Mouse (Mus musculus) G1E-ER4 (cell line): ENCODE results near the gene 2310002L09Rik. TPM values are rescaled to one million over a fixed set of nuclear protein-coding genes. Genes with fewer than 3 reads are reported as not detected.
"Not testable (repeated sequence)": the region's sequence is repeated elsewhere in the genome, so short reads cannot be mapped to it uniquely, and the experiment has no call there.

ENCODE experiments used
- GATA1 ChIP-seq: IDR thresholded peaks from one replicate; pipeline ENCODE4 v1.8.0; 2012; ENCODE audit warnings: low read length, inconsistent platforms
- polyA plus RNA-seq: library from polyadenylated mRNA; stranded (reverse); fragments of >175 nt; gene quantifications from 2 replicates; pipeline ENCODE4 v1.2.3, GENCODE M21; 2012

The 2310002L09Rik gene
- polyA plus RNA-seq, result not detected in 2 replicates

- no peak for TF ChIP-seq GATA1
Measured at GRCm38 (mm10) chr4:73950375-73950896, at the start of gene 2310002L09Rik. Gene 2310002L09Rik, minus strand, starts transcription at chr4:73950846.

- no peak for TF ChIP-seq GATA1
Measured at GRCm38 (mm10) chr4:73980454-73980853, 29.8 kb upstream of the 2310002L09Rik start.

DNA sequence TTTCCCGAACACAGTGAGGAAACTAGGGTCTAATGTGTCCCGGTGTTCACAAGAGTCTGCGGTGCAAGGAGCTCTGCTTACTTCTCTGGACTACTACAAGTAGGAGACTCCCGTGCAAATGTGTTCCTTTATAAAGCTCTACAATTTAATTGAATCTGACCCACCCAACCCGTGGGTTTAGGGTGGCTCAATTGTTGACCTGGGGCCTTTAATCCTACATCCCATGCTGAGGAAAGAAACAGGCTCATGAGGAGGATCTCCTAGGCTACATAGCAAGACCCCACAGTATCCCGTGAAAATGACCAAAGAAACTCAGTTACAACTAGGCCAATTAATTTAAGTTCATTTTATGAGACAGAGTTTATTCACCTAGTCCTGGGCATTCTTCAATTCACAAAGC lies 30.0 kb downstream of the 2310002L09Rik start, which contains the start of gene Gm11756:
Gm11756 (minus strand) TSS at position 101 of the 400 bp plus-strand sequence.
- TF ChIP-seq GATA1, result not testable (repeated sequence)

DNA sequence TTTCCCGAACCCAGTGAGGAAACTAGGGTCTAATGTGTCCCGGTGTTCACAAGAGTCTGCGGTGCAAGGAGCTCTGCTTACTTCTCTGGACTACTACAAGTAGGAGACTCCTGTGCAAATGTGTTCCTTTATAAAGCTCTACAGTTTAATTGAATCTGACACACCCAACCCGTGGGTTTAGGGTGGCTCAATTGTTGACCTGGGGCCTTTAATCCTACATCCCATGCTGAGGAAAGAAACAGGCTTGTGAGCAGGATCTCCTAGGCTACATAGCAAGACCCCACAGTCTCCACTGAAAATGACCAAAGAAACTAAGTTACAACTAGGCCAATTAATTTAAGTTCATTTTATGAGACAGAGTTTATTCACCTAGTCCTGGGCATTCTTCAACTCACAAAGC lies 44.8 kb downstream of the 2310002L09Rik start, which contains the start of gene Gm13871:
Gm13871 (minus strand) TSS at position 101 of the 400 bp plus-strand sequence.
- TF ChIP-seq GATA1, result not testable (repeated sequence)

DNA sequence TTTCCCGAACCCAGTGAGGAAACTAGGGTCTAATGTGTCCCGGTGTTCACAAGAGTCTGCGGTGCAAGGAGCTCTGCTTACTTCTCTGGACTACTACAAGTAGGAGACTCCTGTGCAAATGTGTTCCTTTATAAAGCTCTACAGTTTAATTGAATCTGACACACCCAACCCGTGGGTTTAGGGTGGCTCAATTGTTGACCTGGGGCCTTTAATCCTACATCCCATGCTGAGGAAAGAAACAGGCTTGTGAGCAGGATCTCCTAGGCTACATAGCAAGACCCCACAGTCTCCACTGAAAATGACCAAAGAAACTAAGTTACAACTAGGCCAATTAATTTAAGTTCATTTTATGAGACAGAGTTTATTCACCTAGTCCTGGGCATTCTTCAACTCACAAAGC lies 59.6 kb downstream of the 2310002L09Rik start, which contains the start of gene Gm11757:
Gm11757 (minus strand) TSS at position 101 of the 400 bp plus-strand sequence.
- not testable (repeated sequence) for TF ChIP-seq GATA1

Other genes with a start within 250 kb of the 2310002L09Rik start
- not detected in 2 replicates for gene Rasef, start 159.9 kb downstream of the 2310002L09Rik start, polyA plus RNA-seq
- not detected in 2 replicates for gene Gm11758, start 74.6 kb downstream of the 2310002L09Rik start, polyA plus RNA-seq
- not detected in 2 replicates for gene Gm11757, start 59.7 kb downstream of the 2310002L09Rik start, polyA plus RNA-seq
- gene Gm13871, start 44.9 kb downstream of the 2310002L09Rik start, polyA plus RNA-seq, result not detected in 2 replicates
- gene Gm11756, start 30.1 kb downstream of the 2310002L09Rik start, polyA plus RNA-seq, result not detected in 2 replicates
- not detected in 2 replicates for gene Frmd3, start 62.6 kb upstream of the 2310002L09Rik start, polyA plus RNA-seq